Mouse (Mus musculus): Measurements from ENCODE around the gene Disc1.

Disc1 gene

DNA sequence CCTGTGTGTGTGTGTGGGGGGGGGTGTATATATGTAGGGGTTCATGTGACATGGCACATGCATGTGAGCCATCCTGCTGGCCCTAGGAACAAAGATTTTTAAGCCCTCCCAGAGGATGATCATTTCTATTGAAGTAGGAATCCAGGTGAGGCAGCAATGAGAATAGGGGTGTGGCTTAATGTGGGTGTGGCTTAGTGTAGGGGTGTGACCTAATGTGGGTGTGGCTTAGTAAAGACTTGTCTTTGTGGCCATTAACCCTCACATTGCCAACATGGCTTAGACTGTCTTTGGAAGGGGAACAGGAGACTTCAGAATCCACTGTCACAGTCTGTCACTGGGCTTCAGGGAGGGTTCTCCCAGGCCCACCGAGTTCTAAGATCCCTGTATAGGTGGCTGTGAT, 130.9 kb downstream of the Disc1 start:
- no peak for DNase-seq

DNA sequence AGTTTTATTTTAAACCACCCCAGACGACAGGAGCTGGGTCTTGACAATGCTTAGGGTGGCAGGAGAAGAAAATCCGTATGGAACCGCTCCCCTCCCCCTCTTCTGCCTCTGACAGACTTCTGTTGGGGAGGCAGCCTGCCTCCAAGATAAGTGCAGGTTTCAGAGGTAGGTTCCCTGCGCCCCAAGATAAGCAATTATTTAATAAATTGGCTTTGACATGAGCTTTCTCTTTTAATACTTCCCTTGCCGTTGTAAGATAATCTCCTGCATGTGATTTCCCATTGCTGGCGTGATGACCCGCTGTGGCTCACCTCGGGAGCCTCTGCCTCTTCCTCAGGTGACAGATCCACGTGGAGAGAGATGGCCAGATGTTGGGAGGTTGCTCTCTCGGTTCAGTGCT, 133.0 kb downstream of the Disc1 start:
- DNase-seq: no peak

DNA sequence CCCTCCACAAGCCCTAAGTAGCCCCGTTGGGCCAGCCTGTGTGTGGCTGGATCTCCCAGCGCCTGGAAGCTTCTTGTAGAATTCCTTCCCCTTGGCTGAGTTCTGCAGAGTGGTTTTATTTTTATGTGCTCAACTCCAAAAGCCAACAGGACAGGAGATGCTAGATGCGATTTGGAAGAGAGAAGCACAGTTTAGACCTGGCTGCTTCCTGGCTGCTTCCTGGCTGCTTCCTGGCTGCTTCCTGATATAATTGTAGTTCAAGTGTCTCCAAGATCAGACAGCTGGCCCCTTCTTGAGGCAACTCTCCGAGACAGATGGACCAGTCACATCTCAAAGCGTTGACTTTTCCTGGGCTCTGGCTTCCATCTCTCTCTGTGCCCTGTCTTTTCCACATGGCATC, 139.7 kb downstream of the Disc1 start:
- no peak for DNase-seq

DNA sequence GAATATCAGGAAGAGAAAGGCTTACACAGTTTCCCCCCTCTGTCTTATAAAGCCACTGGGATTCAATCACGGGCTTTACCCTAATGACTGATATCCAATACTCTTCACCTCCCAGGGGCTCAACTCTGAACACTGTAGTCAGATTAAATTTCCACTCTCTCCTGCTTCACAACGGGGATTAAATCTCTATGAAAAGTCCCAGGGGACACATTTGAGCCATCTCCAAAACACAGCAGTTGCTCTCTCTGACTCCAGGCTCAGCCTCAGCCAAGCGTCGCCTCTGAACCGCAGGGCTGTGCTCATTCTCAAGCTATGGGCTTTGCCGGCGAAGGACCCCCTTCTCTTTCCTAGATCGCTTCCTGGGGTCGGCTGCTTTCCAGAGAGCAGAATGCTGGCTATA, 141.1 kb downstream of the Disc1 start:
- no peak for DNase-seq

DNA sequence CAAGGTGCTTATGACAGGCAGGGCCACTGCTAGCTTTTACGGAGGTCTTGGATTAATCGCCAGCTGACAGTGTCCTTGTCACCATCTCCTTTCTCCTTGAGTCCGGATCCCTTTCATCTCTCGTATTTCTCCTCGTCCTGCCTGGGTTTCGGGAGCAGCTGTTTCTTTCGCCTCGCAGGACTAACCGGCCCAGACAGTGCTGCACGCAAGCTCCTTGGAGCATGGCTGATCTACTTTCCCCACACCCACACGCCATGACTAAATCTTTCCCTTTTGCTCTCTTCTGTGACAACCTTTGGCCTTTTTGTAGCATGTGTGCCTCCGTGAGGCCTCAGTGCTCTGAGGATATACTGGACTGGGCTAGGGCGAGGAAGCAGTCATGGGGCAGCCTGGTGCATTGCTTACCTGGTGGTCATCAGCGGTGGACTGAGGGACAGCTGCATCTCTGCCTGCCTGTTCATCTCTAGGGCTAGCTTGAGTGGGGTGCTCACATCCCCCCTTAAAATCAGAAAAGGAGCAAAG, 142.6 kb downstream of the Disc1 start:
- no peak for DNase-seq

DNA sequence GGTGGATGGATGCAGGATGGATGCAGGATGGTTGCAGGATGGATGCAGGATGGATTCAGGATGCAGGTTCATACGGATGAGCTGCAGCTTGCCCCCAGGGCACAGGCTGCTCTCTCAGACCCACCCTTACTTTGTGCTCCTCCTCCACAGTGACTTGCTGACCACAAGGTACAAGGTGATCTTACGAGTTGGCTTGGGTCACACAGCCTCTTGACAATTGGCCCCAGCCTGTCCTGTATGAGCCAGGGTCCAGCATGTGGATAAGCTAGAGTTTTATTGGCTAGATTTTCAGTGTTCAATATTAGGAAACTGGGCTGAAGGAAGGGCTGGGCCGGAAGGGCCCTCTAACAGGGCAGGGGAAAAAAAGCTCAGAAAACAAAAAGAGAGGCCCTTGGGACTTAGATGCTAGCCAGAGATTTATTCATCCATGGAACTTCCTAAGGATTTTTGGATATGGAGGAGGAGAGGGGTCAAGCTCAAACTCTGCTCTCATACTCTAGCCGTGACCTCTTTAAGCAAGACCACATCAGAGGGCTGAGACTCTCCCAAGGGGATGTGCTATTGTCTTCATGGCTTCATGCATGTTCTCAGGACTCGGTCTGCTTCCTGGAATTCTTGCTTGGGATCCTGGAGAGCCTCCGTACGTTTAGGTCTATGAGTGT, 143.5 kb downstream of the Disc1 start:
- DNase-seq: no peak

DNA sequence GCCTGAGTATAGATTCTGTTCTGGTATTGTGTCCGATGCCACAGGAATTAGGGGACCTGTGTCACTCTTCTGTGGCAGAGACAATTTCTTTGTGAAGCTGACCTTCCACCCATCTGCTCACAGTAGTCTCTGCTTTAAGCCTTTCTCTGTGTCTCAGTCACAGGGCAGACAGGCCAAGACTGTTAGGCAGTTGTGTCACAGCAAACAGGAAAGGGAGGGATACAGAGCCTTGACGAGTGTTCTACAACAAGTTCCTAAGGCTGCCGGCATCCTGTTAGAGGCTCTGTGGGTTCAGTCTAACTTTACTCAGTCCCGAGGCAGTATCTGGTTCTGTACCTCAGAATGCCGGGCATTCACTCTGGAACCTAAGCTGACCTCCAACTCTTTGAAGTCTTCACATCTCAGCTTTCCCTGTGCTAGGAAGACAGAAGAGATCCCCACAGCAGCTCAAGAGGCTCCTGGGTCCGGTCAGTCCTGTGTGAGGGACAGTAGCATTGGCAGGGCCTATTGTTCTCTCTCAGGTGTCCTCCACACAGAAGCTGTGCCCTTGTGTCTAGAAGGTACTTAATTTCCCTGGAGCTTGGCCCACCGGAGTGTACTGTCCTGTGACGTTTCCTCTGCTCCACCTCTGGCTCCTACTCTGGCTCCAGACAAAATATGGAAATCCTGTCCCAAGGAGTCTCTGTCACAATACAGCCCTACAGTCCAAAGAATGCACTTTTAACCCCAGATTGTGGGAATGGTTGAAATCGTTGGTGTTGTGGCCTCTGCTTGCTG, 144.6 kb downstream of the Disc1 start:
- no peak for DNase-seq

DNA sequence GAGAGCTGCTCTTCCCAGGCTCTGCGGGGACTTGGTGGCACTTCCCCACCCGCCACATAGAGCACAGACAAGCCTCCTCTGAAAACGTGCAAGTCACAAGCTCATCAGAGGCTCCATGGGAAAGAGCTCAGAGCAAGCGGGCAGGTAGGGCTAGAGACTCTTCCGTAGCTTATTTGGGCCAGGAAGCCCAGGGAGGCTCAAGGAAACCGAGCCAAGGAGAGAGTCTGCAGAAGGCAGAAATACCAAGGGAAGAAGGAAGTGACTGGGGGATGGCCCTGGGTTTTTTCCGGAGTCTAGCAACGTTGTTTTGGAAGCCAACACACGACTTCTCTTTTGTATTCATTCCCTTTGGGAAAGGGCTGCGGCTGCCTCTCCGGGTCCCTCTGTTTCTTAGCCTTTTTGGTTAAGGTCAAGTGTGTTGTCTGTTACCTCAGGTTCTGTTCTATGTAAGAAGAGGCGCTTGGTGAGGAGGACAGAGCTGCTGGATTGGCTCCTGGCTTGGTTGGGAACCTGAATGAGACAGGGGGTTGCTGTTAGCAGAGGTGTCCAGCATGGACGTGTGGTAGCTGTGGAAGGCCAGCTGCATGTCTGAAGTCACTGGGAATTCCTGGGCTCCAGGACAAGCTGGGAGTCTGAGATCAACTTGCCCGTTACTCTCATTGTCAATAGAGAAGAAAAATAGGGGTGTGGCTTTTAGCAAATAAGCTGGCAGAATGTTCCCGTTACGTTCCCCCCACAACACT, 145.4 kb downstream of the Disc1 start:
- DNase-seq: no peak

DNA sequence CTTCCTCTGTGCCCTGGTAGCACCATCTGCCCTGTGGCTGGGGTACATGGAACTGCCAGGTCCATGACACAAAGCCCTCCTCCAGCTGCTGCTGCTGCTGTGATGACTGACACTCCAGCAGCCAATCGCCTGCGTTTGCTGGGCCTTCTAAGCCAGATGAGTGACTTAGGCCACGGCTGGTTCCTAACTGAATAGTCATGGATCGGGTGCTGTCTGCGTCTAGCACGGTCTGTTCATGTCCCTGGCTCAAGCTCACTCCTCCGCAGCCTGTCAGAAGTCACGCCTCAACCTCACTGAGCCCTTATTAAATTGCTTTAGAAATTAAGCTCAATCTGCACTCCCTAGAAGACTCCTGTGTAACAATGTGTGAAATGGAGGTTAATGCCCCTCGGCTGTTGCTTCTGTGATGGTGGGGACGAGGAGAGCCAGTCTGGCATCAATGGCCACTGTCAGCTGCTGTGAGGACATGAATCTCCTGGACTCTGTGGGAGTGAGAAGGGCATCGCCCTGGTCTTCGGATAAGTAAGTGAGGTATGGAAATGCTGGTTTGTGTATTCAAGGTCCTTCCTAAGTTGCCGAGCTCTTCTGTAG, 146.4 kb downstream of the Disc1 start:
- no peak for DNase-seq

DNA sequence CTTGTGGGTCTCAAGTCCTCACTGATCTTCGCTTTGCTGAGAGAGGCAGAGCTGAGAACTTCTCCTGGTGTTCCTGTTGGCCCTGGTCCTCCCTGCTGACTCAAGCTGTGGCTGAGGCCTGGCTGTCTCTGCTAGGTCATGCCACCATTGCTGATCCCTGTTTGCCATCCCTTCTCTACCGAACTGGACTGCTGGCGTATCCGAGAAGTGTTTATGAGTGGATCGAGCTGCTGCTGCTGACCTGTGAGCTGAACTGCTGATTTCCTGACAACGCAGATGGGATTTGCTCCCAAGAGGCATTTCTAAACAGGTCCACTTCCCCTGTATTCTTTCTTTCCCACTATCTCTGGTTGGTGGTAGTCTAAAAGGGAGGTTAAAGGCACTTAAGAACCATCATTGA, 147.7 kb downstream of the Disc1 start:
- no peak for DNase-seq

DNA sequence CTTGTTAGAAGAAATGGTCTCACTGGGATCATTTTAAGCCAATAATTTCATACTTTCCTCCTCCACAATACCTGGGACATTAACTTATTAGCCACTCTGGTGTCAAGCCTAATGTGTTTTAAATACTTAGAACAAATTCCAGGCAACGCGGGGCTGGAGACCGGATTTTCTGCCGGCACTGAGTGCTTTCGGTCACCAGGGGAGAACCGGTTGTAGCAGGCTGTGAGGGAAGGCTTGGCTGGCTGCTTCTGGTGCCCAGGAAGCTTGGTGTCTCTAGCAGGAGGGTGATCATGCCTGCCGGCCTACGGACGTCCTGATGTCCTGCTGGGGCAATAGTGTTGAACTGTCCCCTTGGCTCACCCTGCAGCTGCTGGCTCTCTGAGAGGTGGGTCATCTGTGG, 149.0 kb downstream of the Disc1 start:
- no peak for DNase-seq

DNA sequence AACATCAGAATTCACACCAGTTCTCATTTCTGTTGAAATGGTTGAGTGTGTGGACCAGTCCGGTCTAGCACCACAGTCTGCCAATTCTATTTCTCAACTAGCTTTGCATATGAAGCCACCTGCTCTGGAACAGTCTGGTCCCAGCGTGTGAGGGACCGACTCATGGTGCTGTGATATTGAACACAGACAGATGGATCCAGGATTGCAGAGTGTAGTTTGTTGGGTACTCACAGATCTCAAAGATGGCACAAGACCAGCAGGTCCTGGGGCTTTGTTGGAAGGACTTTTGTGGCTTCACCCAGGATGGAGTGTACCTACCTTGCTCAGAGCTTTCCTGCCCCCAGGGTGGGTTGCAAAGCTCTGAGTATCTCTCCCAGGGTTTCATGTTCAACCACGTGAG, 151.6 kb downstream of the Disc1 start:
- no peak for DNase-seq

DNA sequence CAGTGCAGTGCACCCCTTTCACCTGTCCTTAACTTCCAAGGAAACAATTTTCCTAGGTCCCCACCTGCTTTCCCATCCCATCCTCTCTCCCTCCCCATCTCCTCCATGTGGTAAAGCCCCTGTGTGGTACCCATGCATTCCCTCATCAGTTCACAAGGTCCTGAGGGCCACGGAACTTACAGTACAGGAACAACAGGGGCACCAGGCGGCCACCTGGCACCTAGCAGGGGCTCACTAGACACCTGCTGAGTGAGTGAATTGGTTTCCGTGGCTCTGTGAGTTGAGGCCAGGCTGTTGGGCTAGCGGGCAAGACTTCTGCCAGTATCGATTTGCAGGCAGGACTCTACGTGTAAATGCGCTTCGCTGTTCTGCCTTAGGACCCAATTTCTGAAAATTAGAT, 152.4 kb downstream of the Disc1 start:
- DNase-seq: no peak

DNA sequence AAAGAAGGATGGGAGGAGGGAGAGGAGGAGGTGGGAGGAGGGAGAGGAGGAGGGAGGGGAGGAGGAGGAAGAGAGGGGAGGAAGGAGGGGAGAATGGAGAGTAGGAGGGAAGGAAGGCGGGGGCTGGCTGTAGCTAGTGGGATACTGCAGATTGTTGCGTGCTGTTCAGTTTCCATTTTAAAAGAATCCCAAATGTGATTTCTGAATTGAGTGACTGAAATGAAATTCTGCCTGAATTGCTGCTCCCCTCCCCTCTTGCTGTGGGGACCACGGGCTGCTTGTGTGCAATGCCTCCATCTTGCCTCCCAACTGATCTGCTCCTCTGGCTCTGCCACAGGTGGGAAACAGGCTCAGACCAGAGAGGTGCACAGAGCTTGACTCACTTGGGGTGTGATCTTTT, 153.0 kb downstream of the Disc1 start:
- DNase-seq: no peak

DNA sequence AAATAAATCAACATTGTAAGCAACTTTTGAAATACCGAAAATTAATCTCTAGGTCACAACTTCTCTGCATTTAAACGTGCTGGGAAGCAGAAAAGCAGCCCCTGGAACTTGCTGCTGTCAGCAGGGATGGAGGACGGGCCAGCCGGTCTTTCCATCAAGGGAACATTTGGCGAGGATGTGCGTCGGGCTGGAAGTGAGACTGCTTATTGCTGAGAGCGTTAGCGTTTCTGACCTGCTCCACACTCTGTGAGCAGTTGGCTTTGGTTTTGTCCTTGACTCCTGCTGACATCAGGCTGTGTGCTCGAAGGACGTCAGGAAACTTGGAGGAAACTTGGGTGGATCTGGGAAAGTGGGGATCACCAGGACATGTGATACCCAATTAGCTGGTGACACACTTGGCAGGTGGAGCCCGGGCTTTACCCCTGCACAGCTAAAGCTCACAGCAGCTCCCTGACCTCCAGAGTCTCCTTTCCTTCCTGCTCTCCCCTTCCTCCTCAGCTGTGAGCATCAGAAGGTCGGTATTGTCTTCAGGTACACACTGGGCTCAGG, 158.7 kb downstream of the Disc1 start:
- no peak for DNase-seq

DNA sequence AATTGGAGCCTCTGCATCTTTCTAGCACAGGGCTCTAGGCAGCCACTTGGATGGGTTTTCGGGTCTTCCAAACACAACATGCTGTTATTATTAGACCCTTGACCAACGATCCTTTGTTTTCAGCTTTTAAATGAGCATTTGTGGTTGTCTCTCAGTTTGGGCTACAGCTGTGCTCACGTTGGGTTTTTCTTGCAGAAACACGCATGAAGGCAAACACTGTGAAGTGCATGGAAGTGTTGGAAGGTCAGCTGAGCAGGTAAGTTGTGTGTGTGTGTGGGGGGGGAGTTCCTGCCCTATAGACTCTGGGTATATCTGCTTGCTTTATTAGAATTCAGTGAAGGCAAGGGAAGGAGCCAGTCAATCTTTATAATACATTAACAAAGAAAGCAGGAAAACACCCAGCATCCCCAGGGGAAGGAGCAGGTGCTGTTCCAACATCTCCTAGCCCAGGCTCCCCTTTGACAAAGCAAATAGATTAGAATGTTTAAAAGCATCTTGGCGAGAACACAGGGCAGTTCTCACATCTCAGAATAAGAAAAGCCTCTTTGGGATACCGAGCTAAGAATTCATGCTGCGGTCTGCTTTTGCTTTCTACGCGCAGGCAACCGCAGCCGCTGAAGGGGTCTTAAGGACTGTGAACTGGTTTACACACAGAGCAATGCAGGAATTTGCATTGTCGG, 164.0 kb downstream of the Disc1 start:
- no peak for DNase-seq

DNA sequence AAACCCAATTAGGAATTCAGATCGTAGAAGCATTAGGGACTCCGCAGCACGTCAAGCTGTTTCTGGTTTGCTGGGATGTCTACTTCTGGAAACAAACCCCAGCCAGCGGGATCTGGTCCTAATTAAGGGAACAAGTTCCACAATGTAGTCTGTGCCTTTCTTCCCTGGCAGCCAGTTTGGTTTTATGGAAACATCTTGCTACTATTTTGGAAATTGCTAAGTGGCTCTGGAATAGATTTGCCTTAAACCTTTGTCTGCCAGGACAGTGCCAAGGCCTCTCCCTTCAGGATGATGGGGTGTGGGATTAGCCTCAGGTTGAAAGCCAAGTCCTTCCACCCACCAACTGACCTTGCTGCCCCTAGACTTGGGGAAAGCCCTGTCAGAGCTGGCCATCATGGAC, 164.7 kb downstream of the Disc1 start:
- no peak for DNase-seq

DNA sequence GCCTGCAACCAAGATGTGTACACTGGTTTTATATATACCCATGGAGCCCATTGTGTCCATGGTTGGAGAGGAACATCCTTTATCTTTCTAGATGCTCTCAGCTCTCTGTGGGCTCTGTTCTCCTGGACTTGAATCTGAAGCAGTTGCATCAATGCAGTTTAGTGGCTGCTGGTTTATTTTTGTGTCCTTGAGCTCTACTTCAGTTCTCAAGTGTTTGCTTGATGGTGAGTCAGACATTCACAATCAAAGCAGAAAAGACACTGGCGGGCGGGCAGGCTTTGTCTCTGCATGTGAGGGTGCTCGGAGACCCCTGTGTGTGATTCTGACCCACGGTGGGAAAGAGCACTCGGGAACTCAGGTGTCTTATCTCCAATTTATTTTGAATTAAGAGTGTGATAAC, 166.6 kb downstream of the Disc1 start:
- DNase-seq: no peak

DNA sequence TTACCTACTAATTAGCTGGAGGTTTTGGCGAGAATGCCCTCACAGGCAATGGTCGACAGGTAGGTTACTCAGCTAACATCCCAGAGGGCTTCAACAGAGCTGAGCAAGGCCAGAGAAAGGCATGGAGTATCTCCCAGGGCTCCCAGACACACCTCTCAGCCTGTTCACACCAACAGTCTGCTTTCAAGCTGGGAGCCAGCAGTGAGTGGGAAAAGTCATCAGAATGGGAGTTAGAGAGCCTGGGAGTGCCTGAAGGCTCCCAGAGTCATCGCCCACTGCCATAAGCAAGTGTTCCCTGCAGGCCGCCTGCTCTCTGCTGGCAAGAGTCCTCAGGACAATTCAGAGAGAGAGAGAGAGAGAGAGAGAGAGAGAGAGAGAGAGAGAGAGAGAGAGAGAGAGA, 167.1 kb downstream of the Disc1 start:
- DNase-seq: no peak

DNA sequence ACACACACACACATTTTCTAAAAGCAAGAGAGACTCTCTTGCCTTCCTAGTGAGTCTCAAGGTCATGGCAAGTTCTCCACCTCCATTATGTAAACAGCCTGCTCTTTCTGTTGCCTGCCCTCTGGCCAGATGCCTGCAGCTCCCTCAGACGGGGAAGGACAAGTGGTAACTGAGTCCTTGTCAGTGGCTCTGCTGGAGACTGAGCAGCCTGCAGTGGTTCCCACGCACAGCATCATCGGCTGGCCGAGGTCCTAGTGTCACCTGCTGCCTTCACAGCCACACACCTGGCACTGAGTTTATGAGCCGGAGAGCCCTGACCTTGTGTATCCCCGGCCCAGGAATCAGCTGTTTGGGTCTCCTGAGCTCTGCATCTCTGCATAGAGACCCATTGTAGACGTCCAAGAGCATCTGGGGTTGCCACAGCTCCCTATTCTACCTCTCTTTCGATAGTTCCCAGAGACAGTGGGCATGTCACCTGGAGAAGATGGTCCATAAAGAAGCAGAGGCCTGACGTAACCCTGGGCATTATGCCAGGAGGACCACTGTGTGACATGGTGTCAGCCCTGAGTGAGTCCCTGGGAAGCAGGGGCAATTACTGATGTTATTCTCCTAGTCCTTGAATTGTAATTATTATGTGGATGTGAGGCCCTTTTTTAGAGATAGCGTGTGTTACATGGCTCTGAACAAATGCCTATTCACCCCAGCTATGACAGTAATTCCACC, 169.2 kb downstream of the Disc1 start:
- DNase-seq: no peak

DNA sequence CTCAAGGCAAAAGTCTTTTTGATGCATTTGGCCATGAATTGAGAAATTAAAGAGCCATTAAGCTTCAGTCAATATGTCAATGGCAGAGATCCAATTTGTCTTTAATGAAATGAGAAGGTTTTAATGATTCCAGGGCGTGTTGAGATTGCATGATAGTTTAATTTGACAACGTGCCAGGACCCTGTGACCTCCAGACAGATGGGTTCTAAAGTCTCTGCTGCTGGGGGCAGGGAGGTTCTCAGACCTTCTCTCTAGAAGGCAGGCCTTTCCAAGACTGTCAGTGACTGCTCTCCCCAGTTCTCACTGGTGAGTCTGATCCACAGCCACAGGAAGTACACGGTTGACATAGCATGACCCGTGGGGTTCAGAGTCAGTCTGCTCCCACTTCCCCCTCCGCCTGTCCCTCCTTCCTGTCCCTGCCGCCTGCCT, 170.3 kb downstream of the Disc1 start:
- no peak for DNase-seq

DNA sequence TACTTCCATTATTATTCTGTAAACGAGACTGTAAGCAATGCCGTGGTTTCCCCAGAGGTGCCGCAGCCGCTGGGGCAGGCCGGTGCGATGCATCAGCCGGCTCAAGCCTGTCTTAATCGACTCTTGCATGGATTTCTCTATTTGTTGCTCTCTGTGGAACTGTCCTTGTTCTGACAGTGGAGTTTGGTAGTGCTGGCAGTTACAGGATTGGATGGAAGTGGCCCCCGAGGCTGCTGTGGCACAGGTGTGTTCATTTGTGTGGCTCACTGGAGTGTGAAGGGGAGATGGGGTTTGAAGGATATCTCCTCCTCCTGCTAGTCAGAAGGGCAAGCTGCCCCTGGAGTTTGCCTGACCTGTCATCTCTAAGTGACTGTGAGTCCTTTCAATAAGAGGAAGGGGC, 171.3 kb downstream of the Disc1 start:
- DNase-seq: no peak
